Mouse (Mus musculus) forebrain, postnatal 0 days (tissue): ENCODE results near the gene Mob3c. TPM values are rescaled to one million over a fixed set of nuclear protein-coding genes. Genes with fewer than 3 reads are reported as not detected.

Experiments used
- ATAC-seq: fragments of 200-750 bp; cut with Nextera tagmentation; 2 replicates; pipeline ENCODE4 v1.8.0; 2017; ENCODE audit warnings: mild to moderate bottlenecking, moderate library complexity
- DNase-seq: peaks from one replicate; pipeline ENCODE4 v3.0.0-alpha.2; 2015
- H3K27ac ChIP-seq: fragments of 300-500 bp; sonication (generic); 2 replicates; pipeline ENCODE4 v1.5.1; 2014; ENCODE audit warnings: low read depth, mild to moderate bottlenecking, antibody characterized with exemption, low read length, moderate library complexity, mixed read lengths
- H3K27me3 ChIP-seq: fragments of 300-500 bp; sonication (generic); 2 replicates; pipeline ENCODE4 v1.6.1; 2014; ENCODE audit warnings: mild to moderate bottlenecking, low read length, mixed read lengths; ENCODE audit not compliant: insufficient read depth
- H3K36me3 ChIP-seq: fragments of 300-500 bp; sonication (generic); 2 replicates; pipeline ENCODE4 v1.6.1; 2014; ENCODE audit warnings: mild to moderate bottlenecking, moderate library complexity; ENCODE audit not compliant: insufficient read depth
- H3K4me1 ChIP-seq: fragments of 300-500 bp; sonication (generic); 2 replicates; pipeline ENCODE4 v1.6.1; 2014; ENCODE audit warnings: antibody characterized with exemption; ENCODE audit not compliant: insufficient read depth
- H3K4me2 ChIP-seq: fragments of 300-500 bp; sonication (generic); 2 replicates; pipeline ENCODE4 v1.6.1; 2014; ENCODE audit warnings: low read depth, mild to moderate bottlenecking, moderate library complexity
- H3K4me3 ChIP-seq: fragments of 300-500 bp; sonication (generic); 2 replicates; pipeline ENCODE4 v1.5.1; 2014; ENCODE audit warnings: low read depth, low read length, mixed read lengths
- H3K9ac ChIP-seq: fragments of 300-500 bp; sonication (generic); 2 replicates; pipeline ENCODE4 v1.6.1; 2014; ENCODE audit warnings: mild to moderate bottlenecking
- H3K9me3 ChIP-seq: fragments of 300-500 bp; sonication (generic); 2 replicates; pipeline ENCODE4 v1.6.1; 2016; ENCODE audit warnings: low read length
- CTCF ChIP-seq: sonication (generic); IDR thresholded peaks from 2 replicates; pipeline ENCODE4 v1.5.1; 2016; ENCODE audit warnings: antibody characterized with exemption, control low read depth, low read depth
- WGBS: fragments of 180-500 bp; shearing (Covaris S2); extraction: QIAGEN DNeasy Blood & Tissue Kit; methylation state at CpG from one replicate; pipeline ENCODE4 v1.1.7; 2014; 5-methylcytosine and 5-hydroxymethylcytosine counted together
- polyA plus RNA-seq: library from polyadenylated mRNA; unstranded; fragments of >200 nt; fragmentation: Nextera tagmentation; extraction: Ambion mirVana; gene quantifications from 2 replicates; pipeline ENCODE4 v1.2.1, GENCODE M21; 2015
- total RNA-seq: library from RNA; depleted of rRNA; stranded (reverse); fragments of >200 nt; gene quantifications from 2 replicates; pipeline ENCODE4 v1.2.3, GENCODE M21; 2014; rRNA removed

Mob3c gene
- total and polyA plus RNA-seq, 2 experiments from 2014 or later, result 3.0 to 9.0 TPM

DNA sequence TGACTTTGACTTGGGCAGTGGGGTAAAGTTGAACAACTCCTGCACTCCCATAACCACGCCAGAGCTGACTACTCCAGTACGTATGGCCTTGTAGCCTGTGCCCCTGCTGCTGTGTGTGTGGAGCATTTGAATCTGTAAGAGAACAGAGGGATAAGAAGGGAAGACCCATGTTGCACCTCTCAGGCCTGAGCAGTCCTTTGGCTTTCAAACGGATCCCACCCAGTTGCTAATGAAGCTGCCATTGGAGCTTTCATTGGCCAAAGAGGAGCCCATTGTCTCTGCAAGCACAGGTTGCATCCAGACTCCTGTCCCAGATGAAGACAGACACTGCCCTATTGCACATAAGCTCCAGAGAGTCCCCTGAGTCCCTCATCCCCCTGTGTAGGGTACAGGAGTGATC, 45.3 kb downstream of the Mob3c start:
- no peak for TF ChIP-seq CTCF
- no peak for ATAC-seq
- H3K4me1 ChIP-seq, result peaks cover 6% of the 10 kb centered on the region; the same call in 1 of the 2 replicates
- WGBS, result 77% methylated on average over 3 of the region's 3 CpGs
- H3K9ac ChIP-seq, result no peak overlapping the region
- peaks cover 15% of the 10 kb centered on the region for H3K36me3 ChIP-seq
- no peak for DNase-seq
- H3K27ac ChIP-seq, result no peak overlapping the region
- no peak overlapping the region for H3K4me3 ChIP-seq
- H3K9me3 ChIP-seq, result no peaks in the 10 kb centered on the region
- no peak overlapping the region for H3K4me2 ChIP-seq
- no peaks in the 10 kb centered on the region for H3K27me3 ChIP-seq

DNA sequence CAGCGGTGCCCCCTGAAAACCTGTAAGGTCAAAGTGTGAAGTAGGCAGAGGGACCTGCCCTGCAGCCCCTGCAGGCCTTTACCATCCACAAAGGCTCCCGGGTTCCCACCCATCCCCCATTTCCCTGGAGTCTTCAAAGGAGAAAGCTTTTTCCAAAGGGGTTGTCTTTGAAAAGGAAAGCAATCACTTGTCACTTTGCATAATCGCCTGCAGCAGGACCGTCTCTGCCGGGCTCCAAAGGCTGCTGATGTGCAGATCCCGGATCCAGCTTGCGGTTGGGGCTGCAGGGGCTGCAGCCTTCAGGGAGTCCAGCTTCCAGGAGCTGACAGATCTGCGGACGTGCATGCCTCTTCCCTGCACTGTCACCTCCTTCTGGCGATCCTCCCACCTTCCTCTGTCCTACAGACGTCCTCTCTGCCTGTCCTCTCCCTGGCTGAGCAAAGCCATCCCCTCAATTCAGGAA, 50.4 kb downstream of the Mob3c start:
- Histone ChIP-seq H3K36me3 (peaks cover 10% of the 10 kb centered on the region), H3K9me3 (no peaks in the 10 kb centered on the region), H3K27ac (no peak overlapping the region), H3K4me3 (no peak overlapping the region), H3K4me2 (no peak overlapping the region), H3K27me3 (no peaks in the 10 kb centered on the region), H3K4me1 (peaks cover 16% of the 10 kb centered on the region), H3K9ac (0 out of 2 replicates have a peak overlapping the region, but pooled peaks have one; percentile 10)
- TF ChIP-seq CTCF, result no peak
- 5% methylated on average over 11 of the region's 11 CpGs for WGBS
- DNase-seq (no peak), ATAC-seq (peak; percentile 19; the same call in 1 of the 2 replicates)

DNA sequence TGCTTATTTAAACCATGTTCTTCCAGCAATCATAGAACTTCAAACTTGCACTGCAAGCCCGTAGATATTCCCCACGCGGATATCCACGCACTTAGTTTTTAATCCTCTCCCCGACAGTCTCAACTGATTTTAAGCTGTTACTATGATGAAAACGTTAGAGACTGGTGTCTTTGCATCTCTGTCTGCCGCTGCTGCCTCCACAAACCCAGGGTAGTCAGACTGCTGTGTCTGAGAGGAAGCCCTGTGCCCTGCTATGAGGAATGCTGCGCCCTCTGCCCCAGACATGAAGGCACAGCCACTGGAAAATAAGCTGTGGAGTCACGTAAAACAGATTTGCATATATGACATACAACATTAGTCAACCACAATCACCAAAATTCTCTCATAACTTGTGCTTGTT, 50.9 kb downstream of the Mob3c start:
- Histone ChIP-seq H3K36me3 (peaks cover 9% of the 10 kb centered on the region), H3K27me3 (no peaks in the 10 kb centered on the region), H3K4me2 (no peak overlapping the region), H3K9ac (no peak overlapping the region), H3K4me3 (no peak overlapping the region), H3K27ac (no peak overlapping the region), H3K9me3 (no peaks in the 10 kb centered on the region), H3K4me1 (peaks cover 16% of the 10 kb centered on the region)
- no peak for TF ChIP-seq CTCF
- DNase-seq, result no peak
- 0 out of 2 replicates have a peak, but pooled peaks have one; percentile 8 for ATAC-seq
- WGBS, result 34% methylated on average over 9 of the region's 9 CpGs

DNA sequence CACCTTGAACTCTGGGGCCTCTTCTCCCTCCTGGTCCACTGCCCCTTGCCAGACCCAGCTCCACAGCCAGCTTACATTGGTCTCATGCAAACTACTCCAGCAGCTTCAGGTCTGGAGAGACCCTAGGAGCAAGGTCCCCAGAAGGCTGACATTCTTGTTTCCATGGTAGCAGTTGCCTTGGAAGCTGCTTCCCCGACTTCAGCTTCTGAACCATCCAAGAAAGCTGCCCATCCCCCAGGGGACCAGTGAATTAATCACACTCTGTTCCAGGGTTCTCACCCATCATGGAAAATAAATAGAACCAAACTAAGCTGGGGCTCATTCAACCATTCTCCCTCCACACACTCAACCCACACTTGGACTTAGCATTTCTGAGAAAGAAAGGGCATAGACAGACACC, 53.3 kb downstream of the Mob3c start:
- no peak overlapping the region for H3K27ac ChIP-seq
- WGBS, result 0% methylated on average over 1 of the region's 1 CpGs
- peaks cover 16% of the 10 kb centered on the region for H3K4me1 ChIP-seq
- no peak overlapping the region for H3K4me3 ChIP-seq
- H3K4me2 ChIP-seq, result no peak overlapping the region
- no peaks in the 10 kb centered on the region for H3K27me3 ChIP-seq
- no peaks in the 10 kb centered on the region for H3K9me3 ChIP-seq
- no peaks in the 10 kb centered on the region for H3K36me3 ChIP-seq
- DNase-seq (peak; percentile 75), ATAC-seq (peak; percentile 73)
- no peak for TF ChIP-seq CTCF
- H3K9ac ChIP-seq, result no peak overlapping the region

DNA sequence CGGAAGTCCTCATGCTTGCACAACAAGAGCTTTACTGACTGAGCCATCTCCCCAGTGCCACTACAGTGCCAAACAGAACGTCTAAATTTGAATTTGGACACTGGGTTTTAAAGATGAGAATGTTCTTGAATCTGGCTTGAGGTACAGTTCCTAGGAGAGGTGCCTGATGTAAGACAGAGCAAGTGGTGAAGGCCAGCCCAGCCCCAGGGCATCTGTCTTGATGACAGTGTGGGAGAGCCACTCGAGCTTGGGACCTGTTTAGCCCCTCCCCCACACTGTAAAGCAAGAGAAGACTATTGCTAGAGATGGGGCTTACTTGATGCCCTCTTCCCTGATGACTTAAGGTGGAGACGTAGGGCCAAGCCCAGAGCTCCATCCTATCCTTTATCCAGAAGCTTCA, 54.3 kb downstream of the Mob3c start:
- H3K4me2 ChIP-seq, result no peak overlapping the region
- no peak overlapping the region for H3K9ac ChIP-seq
- no peak overlapping the region for H3K27ac ChIP-seq
- peaks cover 16% of the 10 kb centered on the region for H3K4me1 ChIP-seq
- no peak for ATAC-seq
- DNase-seq, result no peak
- WGBS, result 67% methylated on average over 4 of the region's 4 CpGs
- no peak overlapping the region for H3K4me3 ChIP-seq
- no peak for TF ChIP-seq CTCF
- no peaks in the 10 kb centered on the region for H3K36me3 ChIP-seq
- no peaks in the 10 kb centered on the region for H3K27me3 ChIP-seq
- H3K9me3 ChIP-seq, result no peaks in the 10 kb centered on the region

DNA sequence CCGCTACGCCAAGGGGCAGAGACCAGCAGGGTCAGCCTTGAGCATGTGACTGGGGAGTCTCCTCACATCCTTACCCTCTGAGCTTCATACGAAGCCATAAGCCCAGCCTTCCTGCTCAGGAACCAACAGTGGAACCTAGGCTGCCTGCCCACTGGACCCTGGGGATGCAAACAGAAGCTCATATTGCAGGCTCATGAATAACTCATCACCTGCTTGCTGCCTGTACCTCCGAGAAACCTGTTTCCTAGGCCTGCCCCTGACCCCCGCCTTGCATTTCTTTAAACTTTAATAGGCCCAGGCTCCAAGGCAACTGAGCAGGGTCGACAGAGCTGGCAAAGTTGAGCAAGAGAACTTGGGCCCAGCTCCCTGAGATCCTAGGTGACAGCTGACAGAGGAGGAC, 56.1 kb downstream of the Mob3c start, which contains the start of gene Kncn:
Kncn (plus strand) TSS at position 379 of the 400 bp plus-strand sequence.
- no peak within 1 kb of the TSS for H3K27ac ChIP-seq
- H3K27me3 ChIP-seq, result no peaks in the 10 kb centered on the region; the same call in 1 of the 2 replicates
- peaks cover 8% of the 10 kb centered on the region for H3K4me1 ChIP-seq
- no peak for ATAC-seq
- no peak within 1 kb of the TSS for H3K4me3 ChIP-seq
- no peak within 1 kb of the TSS for H3K4me2 ChIP-seq
- TF ChIP-seq CTCF, result no peak
- no peaks in the 10 kb centered on the region for H3K36me3 ChIP-seq
- H3K9ac ChIP-seq, result no peak within 1 kb of the TSS
- no peak for DNase-seq
- WGBS, result 74% methylated on average over 6 of the region's 6 CpGs
- no peaks in the 10 kb centered on the region for H3K9me3 ChIP-seq

Other genes with a start within 250 kb of the Mob3c start
- not detected in 2 replicates for gene Cyp4a32, start 227.1 kb upstream of the Mob3c start, total RNA-seq
- gene Cyp4a32, start 227.1 kb upstream of the Mob3c start, polyA plus RNA-seq, result not detected in 2 replicates
- gene Cyp4b1, start 180.4 kb upstream of the Mob3c start, total RNA-seq, result 0.77 and 1.7 TPM in 2 replicates
- 1.2 and 1.8 TPM in 2 replicates for gene Cyp4b1, start 180.4 kb upstream of the Mob3c start, polyA plus RNA-seq
- 12.0 and 14.9 TPM in 2 replicates for gene Efcab14, start 90.3 kb upstream of the Mob3c start, total RNA-seq
- gene Efcab14, start 90.3 kb upstream of the Mob3c start, polyA plus RNA-seq, result 9.1 and 14.6 TPM in 2 replicates
- gene Tex38, start 47.1 kb upstream of the Mob3c start, total RNA-seq, result 0.95 TPM in 1 of 2 replicates, not detected in the other
- 0.43 and 0.59 TPM in 2 replicates for gene Tex38, start 47.1 kb upstream of the Mob3c start, polyA plus RNA-seq
- 22.1 and 34.0 TPM in 2 replicates for gene Atpaf1, start 43.3 kb upstream of the Mob3c start, total RNA-seq
- gene Atpaf1, start 43.3 kb upstream of the Mob3c start, polyA plus RNA-seq, result 28.0 and 40.9 TPM in 2 replicates
- gene Mknk1, start 11.1 kb downstream of the Mob3c start, total RNA-seq, result 18.9 and 19.8 TPM in 2 replicates
- gene Mknk1, start 11.1 kb downstream of the Mob3c start, polyA plus RNA-seq, result 22.8 and 24.3 TPM in 2 replicates
- gene Kncn, start 56.3 kb downstream of the Mob3c start, total RNA-seq, result 0.38 TPM in 1 of 2 replicates, not detected in the other
- gene Kncn, start 56.3 kb downstream of the Mob3c start, polyA plus RNA-seq, result 0.10 and 0.44 TPM in 2 replicates
- gene 6430628N08Rik, start 62.6 kb downstream of the Mob3c start, total RNA-seq, result 1.3 and 1.4 TPM in 2 replicates
- gene 6430628N08Rik, start 62.6 kb downstream of the Mob3c start, polyA plus RNA-seq, result 0.54 and 0.62 TPM in 2 replicates
- gene Dmbx1, start 111.8 kb downstream of the Mob3c start, total RNA-seq, result 0.15 TPM in 1 of 2 replicates, not detected in the other
- gene Dmbx1, start 111.8 kb downstream of the Mob3c start, polyA plus RNA-seq, result 0.18 and 0.23 TPM in 2 replicates
- gene Faah, start 189.8 kb downstream of the Mob3c start, total RNA-seq, result 28.8 and 42.7 TPM in 2 replicates
- gene Faah, start 189.8 kb downstream of the Mob3c start, polyA plus RNA-seq, result 22.0 and 25.4 TPM in 2 replicates
- gene Nsun4, start 225.8 kb downstream of the Mob3c start, total RNA-seq, result 9.9 and 10.6 TPM in 2 replicates
- gene Nsun4, start 225.8 kb downstream of the Mob3c start, polyA plus RNA-seq, result 6.8 and 8.2 TPM in 2 replicates
- 271 and 387 TPM in 2 replicates for gene Uqcrh, start 247.0 kb downstream of the Mob3c start, total RNA-seq
- gene Uqcrh, start 247.0 kb downstream of the Mob3c start, polyA plus RNA-seq, result 414 and 534 TPM in 2 replicates
- 95.4 and 98.4 TPM in 2 replicates for gene Lrrc41, start 247.2 kb downstream of the Mob3c start, total RNA-seq
- 67.5 and 70.2 TPM in 2 replicates for gene Lrrc41, start 247.2 kb downstream of the Mob3c start, polyA plus RNA-seq